Mouse (Mus musculus): ENCODE measurements around the gene Babam2.

The Babam2 gene

GRCm38 (mm10) chr5:31697644-31698296 lies at the start of gene Babam2:
TSS of gene Babam2 (plus strand) at chr5:31697684.
- DNase-seq: peak; percentile 91

GRCm38 (mm10) chr5:31650518-31651288 lies 46.8 kb upstream of the Babam2 start:
- no peak for DNase-seq

- DNase-seq: no peak
Measured at GRCm38 (mm10) chr5:31655688-31656190, 41.7 kb upstream of the Babam2 start.

- DNase-seq: no peak
Measured at GRCm38 (mm10) chr5:31666176-31666575, 31.3 kb upstream of the Babam2 start.

GRCm38 (mm10) chr5:31668325-31668968 lies 29.0 kb upstream of the Babam2 start:
- no peak for DNase-seq

- DNase-seq: no peak
Measured at GRCm38 (mm10) chr5:31669984-31670383, 27.5 kb upstream of the Babam2 start.

- DNase-seq: no peak
Measured at GRCm38 (mm10) chr5:31671137-31671536, 26.3 kb upstream of the Babam2 start.

GRCm38 (mm10) chr5:31673431-31673830 lies 24.1 kb upstream of the Babam2 start:
- DNase-seq: no peak

- no peak for DNase-seq
Measured at GRCm38 (mm10) chr5:31678000-31678399, 19.5 kb upstream of the Babam2 start.

GRCm38 (mm10) chr5:31680183-31680582 lies 17.3 kb upstream of the Babam2 start:
- DNase-seq: no peak

- DNase-seq: no peak
Measured at GRCm38 (mm10) chr5:31682305-31682704, 15.2 kb upstream of the Babam2 start.

GRCm38 (mm10) chr5:31686040-31686439 lies 11.4 kb upstream of the Babam2 start:
- no peak for DNase-seq

GRCm38 (mm10) chr5:31687972-31688371 lies 9.5 kb upstream of the Babam2 start:
- DNase-seq: no peak

GRCm38 (mm10) chr5:31693191-31693590 lies 4.3 kb upstream of the Babam2 start:
- DNase-seq: no peak

GRCm38 (mm10) chr5:31696971-31697643 lies 377 bp upstream of the Babam2 start, which contains the start of gene Rbks:
TSS of gene Rbks (minus strand) at chr5:31697627.
- DNase-seq: no peak

GRCm38 (mm10) chr5:31698297-31698726 lies 828 bp downstream of the Babam2 start:
- peak; percentile 85 for DNase-seq

- DNase-seq: no peak
Measured at GRCm38 (mm10) chr5:31698931-31699330, 1.4 kb downstream of the Babam2 start.

GRCm38 (mm10) chr5:31699397-31699796 lies 1.9 kb downstream of the Babam2 start:
- DNase-seq: no peak

GRCm38 (mm10) chr5:31704971-31705370 lies 7.5 kb downstream of the Babam2 start:
- no peak for DNase-seq

- no peak for DNase-seq
Measured at GRCm38 (mm10) chr5:31706826-31707225, 9.3 kb downstream of the Babam2 start.

- no peak for DNase-seq
Measured at GRCm38 (mm10) chr5:31709389-31709788, 11.9 kb downstream of the Babam2 start.

- no peak for DNase-seq
Measured at GRCm38 (mm10) chr5:31713280-31713711, 15.8 kb downstream of the Babam2 start.

GRCm38 (mm10) chr5:31713841-31714264 lies 16.4 kb downstream of the Babam2 start:
- DNase-seq: no peak
